Mouse (Mus musculus) neutrophil, adult 83 days (primary cell): ENCODE data around the gene Abcb11. TPM values are rescaled to one million over a fixed set of nuclear protein-coding genes. Genes with fewer than 3 reads are reported as not detected.

Experiments used
- total RNA-seq, 2 experiments: library from RNA; stranded (reverse); gene quantifications; one replicate each; pipeline ENCODE4 v1.2.4; 2023

Gene Abcb11
- total RNA-seq = not detected

GRCm38 (mm10) chr2:69342496-69343221, at the start of gene Abcb11:
TSS of gene Abcb11 (minus strand) at chr2:69342616.

GRCm38 (mm10) chr2:69380281-69380680, 37.9 kb upstream of the Abcb11 start, which contains the start of gene Dhrs9:
TSS of gene Dhrs9 (plus strand) at chr2:69380445.

GRCm38 (mm10) chr2:69210773-69211172, 131.6 kb downstream of the Abcb11 start, which contains the start of gene G6pc2:
TSS of gene G6pc2 (plus strand) at chr2:69211073.

GRCm38 (mm10) chr2:69205791-69206351, 136.5 kb downstream of the Abcb11 start, which contains the start of gene Spc25:
TSS of gene Spc25 (minus strand) at chr2:69206194.

Other genes starting within 250 kb of the Abcb11 start
- gene Nostrin, start 206.8 kb downstream of the Abcb11 start, total RNA-seq = 1 to 10 TPM; 1.9 to 3.3 TPM
- 10 to 100 TPM; 35.0 to 38.1 TPM for gene Spc25, start 136.4 kb downstream of the Abcb11 start, total RNA-seq
- gene G6pc2, start 131.5 kb downstream of the Abcb11 start, total RNA-seq = not detected
- gene Dhrs9, start 37.8 kb upstream of the Abcb11 start, total RNA-seq = 10 to 100 TPM; 46.2 to 68.1 TPM
- gene Lrp2, start 243.4 kb upstream of the Abcb11 start, total RNA-seq = not detected